Mouse (Mus musculus) lung, adult 18-20 months (tissue): ENCODE measurements around the gene Col9a2.

Experiments used
- DNase-seq, 2 experiments: peaks; one replicate each; pipeline ENCODE4 v3.0.0; 2022; ENCODE audit warnings: mixed read lengths in 2 of 2

Col9a2 gene

GRCm38 (mm10) chr4:121088696-121089095 lies 49.5 kb downstream of the Col9a2 start:
- no peak for DNase-seq

GRCm38 (mm10) chr4:121090211-121090610 lies 51.0 kb downstream of the Col9a2 start:
- DNase-seq: no peak

GRCm38 (mm10) chr4:121097650-121098378 lies 58.6 kb downstream of the Col9a2 start, which contains the start of gene Zmpste24:
Zmpste24 (minus strand) TSS chr4:121098241.
- peak; percentile 80 to 82 for DNase-seq

GRCm38 (mm10) chr4:121103304-121103703 lies 64.1 kb downstream of the Col9a2 start:
- DNase-seq: no peak
